Mouse (Mus musculus) liver, adult 2 months (tissue): ENCODE results near the gene Znhit1. TPM values are rescaled to one million over a fixed set of nuclear protein-coding genes. Genes with fewer than 3 reads are reported as not detected.

Experiments used
- DNase-seq: peaks from one replicate; pipeline ENCODE4 v3.0.0-alpha.2; 2011; ENCODE audit warnings: low read depth, low spot score; ENCODE audit errors: extremely low read depth
- H3K27ac ChIP-seq: fragments of 200-500 bp; replicated peaks from 2 replicates; pipeline ENCODE4 v1.5.1; 2012; ENCODE audit warnings: low read depth, mild to moderate bottlenecking, control low read depth, inconsistent platforms, low read length; ENCODE audit not compliant: insufficient read depth
- H3K27me3 ChIP-seq: fragments of 200-500 bp; 2 replicates; pipeline ENCODE4 v1.6.1; 2012; ENCODE audit warnings: mild to moderate bottlenecking, moderate library complexity, low read length, inconsistent platforms; ENCODE audit not compliant: control insufficient read depth, insufficient read depth
- H3K36me3 ChIP-seq: fragments of 200-500 bp; 2 replicates; pipeline ENCODE4 v1.6.1; 2012; ENCODE audit warnings: low read length, inconsistent platforms; ENCODE audit not compliant: control insufficient read depth, insufficient read depth
- H3K4me1 ChIP-seq: fragments of 200-500 bp; 2 replicates; pipeline ENCODE4 v1.6.1; 2011; ENCODE audit warnings: low read length; ENCODE audit not compliant: control insufficient read depth, insufficient read depth
- H3K4me3 ChIP-seq: fragments of 200-500 bp; 2 replicates; pipeline ENCODE4 v1.5.1; 2011; ENCODE audit warnings: low read depth, mild to moderate bottlenecking, control low read depth, low read length, moderate library complexity; ENCODE audit not compliant: insufficient read depth
- H3K79me2 ChIP-seq: fragments of 200-500 bp; 2 replicates; pipeline ENCODE4 v1.6.1; 2012; ENCODE audit warnings: inconsistent platforms, mild to moderate bottlenecking, low read length, moderate library complexity; ENCODE audit not compliant: control insufficient read depth, insufficient read depth
- H3K9ac ChIP-seq: fragments of 200-500 bp; 2 replicates; pipeline ENCODE4 v1.6.1; 2012; ENCODE audit warnings: low read depth, mild to moderate bottlenecking, control low read depth, inconsistent platforms, low read length
- CTCF ChIP-seq: fragments of 200-500 bp; IDR thresholded peaks from 2 replicates; pipeline ENCODE4 v1.5.1; 2011; ENCODE audit warnings: low read depth, low read length, control low read depth
- POLR2A ChIP-seq: fragments of 200-500 bp; IDR thresholded peaks from 2 replicates; pipeline ENCODE4 v1.6.1; 2011; ENCODE audit warnings: low read length, control low read depth; ENCODE audit not compliant: insufficient read depth; ENCODE audit errors: extremely low read depth
- WGBS: fragments of 180-500 bp; shearing (Covaris S2); methylation state at CpG from one replicate; pipeline ENCODE4 v1.1.7; 2018; 5-methylcytosine and 5-hydroxymethylcytosine counted together
- polyA plus RNA-seq: library from polyadenylated mRNA; depleted of rRNA; stranded (reverse); fragments of >200 nt; gene quantifications from 2 replicates; pipeline ENCODE4 v1.2.3, GENCODE M21; 2012
- total RNA-seq: library from RNA; depleted of rRNA; stranded (reverse); fragments of >200 nt; gene quantifications from 2 replicates; pipeline ENCODE4 v1.2.3, GENCODE M21; 2014

The Znhit1 gene
- total and polyA plus RNA-seq, 2 experiments = 44.5 to 109 TPM

GRCm38 (mm10) chr5:137029643-137030415 is 42.0 kb upstream of the Znhit1 start:
- H3K79me2 ChIP-seq = no peaks in the 10 kb centered on the region
- under 1% methylated on average over 52 of the region's 52 CpGs for WGBS
- H3K27me3 ChIP-seq = peaks cover 24% of the 10 kb centered on the region
- H3K9ac ChIP-seq = no peak overlapping the region
- H3K36me3 ChIP-seq = no peaks in the 10 kb centered on the region
- peak; percentile 73 for DNase-seq
- no peak overlapping the region for H3K4me3 ChIP-seq
- peaks cover 8% of the 10 kb centered on the region for H3K4me1 ChIP-seq
- TF ChIP-seq CTCF = 0 out of 2 replicates have a peak, but pooled peaks have one; percentile 4
- no peak for TF ChIP-seq POLR2A
- H3K27ac ChIP-seq = no peak overlapping the region

- no peak for DNase-seq
- Histone ChIP-seq H3K4me1 (peaks cover 8% of the 10 kb centered on the region), H3K36me3 (no peaks in the 10 kb centered on the region), H3K4me3 (no peak overlapping the region), H3K27ac (no peak overlapping the region), H3K79me2 (no peaks in the 10 kb centered on the region), H3K27me3 (peaks cover 24% of the 10 kb centered on the region), H3K9ac (no peak overlapping the region)
- TF ChIP-seq CTCF = no peak
- TF ChIP-seq POLR2A = no peak
- WGBS = 3% methylated on average over 8 of the region's 8 CpGs
These were observed 41.4 kb upstream of the Znhit1 start for GRCm38 (mm10) chr5:137029273-137029585.

GRCm38 (mm10) chr5:137028561-137029272 is 40.9 kb upstream of the Znhit1 start:
- no peaks in the 10 kb centered on the region for H3K36me3 ChIP-seq
- H3K27ac ChIP-seq = no peak overlapping the region
- TF ChIP-seq POLR2A = no peak
- no peak for TF ChIP-seq CTCF
- H3K4me1 ChIP-seq = peaks cover 8% of the 10 kb centered on the region
- H3K79me2 ChIP-seq = no peaks in the 10 kb centered on the region
- WGBS = 10% methylated on average over 26 of the region's 29 CpGs
- H3K9ac ChIP-seq = no peak overlapping the region
- no peak overlapping the region for H3K4me3 ChIP-seq
- DNase-seq = no peak
- peaks cover 24% of the 10 kb centered on the region for H3K27me3 ChIP-seq

- Histone ChIP-seq H3K36me3 (no peaks in the 10 kb centered on the region), H3K4me1 (0 out of 2 replicates have a peak, but pooled peaks cover 2% of the 10 kb centered on the region), H3K27ac (no peak within 1 kb of the TSS), H3K79me2 (no peaks in the 10 kb centered on the region), H3K27me3 (peaks cover 12% of the 10 kb centered on the region), H3K9ac (no peak within 1 kb of the TSS), H3K4me3 (no peak within 1 kb of the TSS)
- DNase-seq = no peak
- TF ChIP-seq POLR2A = no peak
- TF ChIP-seq CTCF = no peak
- WGBS = 9% methylated on average over 4 of the region's 4 CpGs
These were observed 38.3 kb upstream of the Znhit1 start, which contains the start of gene Vgf for GRCm38 (mm10) chr5:137026092-137026491. Gene Vgf, plus strand, starts transcription at chr5:137026392.

GRCm38 (mm10) chr5:137025132-137025531 is 37.3 kb upstream of the Znhit1 start:
- H3K36me3 ChIP-seq = no peaks in the 10 kb centered on the region
- no peak overlapping the region for H3K27ac ChIP-seq
- no peaks in the 10 kb centered on the region for H3K79me2 ChIP-seq
- DNase-seq = no peak
- H3K9ac ChIP-seq = no peak overlapping the region
- no peaks in the 10 kb centered on the region for H3K4me1 ChIP-seq
- H3K4me3 ChIP-seq = no peak overlapping the region
- H3K27me3 ChIP-seq = peaks cover 9% of the 10 kb centered on the region
- peak; percentile 92 for TF ChIP-seq CTCF
- TF ChIP-seq POLR2A = no peak
- 1% methylated on average over 23 of the region's 23 CpGs for WGBS
